Mouse (Mus musculus): ENCODE results near the gene Tmem95. TPM values are rescaled to one million over a fixed set of nuclear protein-coding genes. Genes with fewer than 3 reads are reported as not detected.
A peak's percentile ranks its signal among the peaks of the same experiment; 100 is the strongest.
"Not testable (repeated sequence)": the region's sequence is repeated elsewhere in the genome, so short reads cannot be mapped to it uniquely, and the experiment has no call there.

Tmem95 gene
- polyA plus RNA-seq, 1 experiment from 2014 or later, result not detected

DNA sequence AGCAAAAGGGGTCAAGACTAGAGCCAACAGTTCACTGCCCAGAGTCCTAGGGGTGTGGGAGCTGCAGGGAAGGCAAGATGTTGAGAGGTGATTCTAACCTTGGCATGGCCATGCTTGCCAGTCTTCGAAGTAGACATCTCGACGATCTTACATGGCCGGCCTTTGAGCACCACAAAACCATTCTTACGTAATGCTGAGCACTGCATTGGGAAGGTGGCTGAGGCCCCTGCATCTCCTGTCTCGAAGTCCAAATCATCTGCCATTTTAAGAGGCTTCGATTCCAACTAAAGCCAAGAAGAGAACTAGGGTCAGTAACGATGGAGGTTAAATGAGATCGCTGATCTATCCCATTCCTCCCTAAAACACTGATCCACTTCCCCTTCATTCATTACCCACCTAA lies 41.2 kb upstream of the Tmem95 start:
- Histone ChIP-seq H3K9me3 (ENCODE audit: control insufficient read depth, low read length) (no peaks in the 10 kb centered on the region), H3K4me1 (ENCODE audit: control insufficient read depth, insufficient read depth, low read length) (peaks cover 13% of the 10 kb centered on the region), H3K4me2 (ENCODE audit: low read depth, low read length) (peak overlapping the region; percentile 75), H3K27ac (replicated peaks; ENCODE audit: low read depth, low read length) (peak overlapping the region; percentile 96), H3K36me3 (ENCODE audit: control insufficient read depth, insufficient read depth, low read length) (peaks cover 47% of the 10 kb centered on the region), H3K4me3 (ENCODE audit: low read depth, low read length) (peak overlapping the region; percentile 94), H3K27me3 (replicated peaks; ENCODE audit: control insufficient read depth, insufficient read depth, low read length) (no peaks in the 10 kb centered on the region), H3K9ac (ENCODE audit: low read depth, low read length) (peak overlapping the region; percentile 99)
- WGBS, result 76% methylated on average over 9 of the region's 9 CpGs
- ATAC-seq (ENCODE audit: low read depth), result no peak
- no peak for DNase-seq (ENCODE audit: low spot score)

DNA sequence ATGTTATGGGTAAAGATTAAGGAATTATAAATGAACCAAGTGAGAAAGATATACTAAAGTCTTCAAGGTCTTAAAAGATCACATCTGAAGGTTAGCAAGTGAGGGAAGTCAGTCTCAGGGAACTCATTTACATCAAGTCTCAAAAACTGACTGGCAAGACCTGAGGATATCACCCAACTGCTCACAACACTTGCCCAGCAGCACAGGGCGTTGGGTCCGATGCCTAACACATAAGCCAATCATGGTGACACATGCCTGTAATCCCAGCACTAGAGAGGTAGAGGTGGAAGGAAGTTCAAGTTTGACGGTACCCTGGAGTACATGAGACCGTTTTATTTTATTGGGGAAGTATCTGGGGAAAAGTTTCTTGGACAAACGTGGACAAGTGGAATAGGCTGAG lies 40.3 kb upstream of the Tmem95 start:
- no peak for ATAC-seq (ENCODE audit: low read depth)
- Histone ChIP-seq H3K9me3 (ENCODE audit: control insufficient read depth, low read length) (no peaks in the 10 kb centered on the region), H3K27ac (replicated peaks; ENCODE audit: low read depth, low read length) (no peak overlapping the region), H3K4me2 (ENCODE audit: low read depth, low read length) (no peak overlapping the region), H3K27me3 (replicated peaks; ENCODE audit: control insufficient read depth, insufficient read depth, low read length) (no peaks in the 10 kb centered on the region), H3K4me3 (ENCODE audit: low read depth, low read length) (no peak overlapping the region), H3K9ac (ENCODE audit: low read depth, low read length) (no peak overlapping the region), H3K36me3 (ENCODE audit: control insufficient read depth, insufficient read depth, low read length) (peaks cover 51% of the 10 kb centered on the region), H3K4me1 (ENCODE audit: control insufficient read depth, insufficient read depth, low read length) (peaks cover 13% of the 10 kb centered on the region)
- DNase-seq (ENCODE audit: low spot score), result no peak
- 83% methylated on average over 5 of the region's 5 CpGs for WGBS

DNA sequence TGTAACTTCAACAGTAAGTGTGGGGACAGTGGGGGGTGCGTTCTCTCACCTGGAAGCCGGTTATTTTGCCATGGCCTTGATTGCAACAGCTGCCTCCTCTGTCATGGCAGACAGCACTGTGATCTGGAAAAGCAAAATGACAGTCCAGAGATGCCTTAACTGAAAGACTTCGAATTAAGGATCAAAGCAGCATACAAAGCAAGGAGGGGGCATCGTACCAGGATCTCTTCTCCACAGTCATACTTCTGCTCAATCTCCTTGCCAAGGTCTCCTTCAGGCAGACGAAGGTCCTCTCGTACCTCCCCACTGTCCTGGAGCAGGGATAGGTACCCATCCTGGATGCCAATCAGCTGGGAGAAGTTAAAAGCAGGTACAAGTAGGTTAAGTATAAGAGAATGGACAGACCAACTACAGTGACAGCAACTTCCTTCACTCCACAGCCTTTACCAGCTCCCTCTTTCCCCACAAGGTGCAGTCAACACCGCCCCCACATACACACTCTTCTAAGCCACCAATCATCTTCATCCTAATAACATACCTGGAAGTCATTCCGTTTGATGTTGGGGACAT lies 39.6 kb upstream of the Tmem95 start:
- WGBS, result 84% methylated on average over 8 of the region's 8 CpGs
- peaks cover 57% of the 10 kb centered on the region for H3K36me3 ChIP-seq (ENCODE audit: control insufficient read depth, insufficient read depth, low read length)
- no peaks in the 10 kb centered on the region for H3K9me3 ChIP-seq (ENCODE audit: control insufficient read depth, low read length)
- H3K4me3 ChIP-seq (ENCODE audit: low read depth, low read length), result no peak overlapping the region
- ATAC-seq (ENCODE audit: low read depth), result no peak
- H3K4me1 ChIP-seq (ENCODE audit: control insufficient read depth, insufficient read depth, low read length), result peaks cover 10% of the 10 kb centered on the region
- no peak overlapping the region for H3K27ac ChIP-seq (replicated peaks; ENCODE audit: low read depth, low read length)
- DNase-seq (ENCODE audit: low spot score), result no peak
- H3K4me2 ChIP-seq (ENCODE audit: low read depth, low read length), result no peak overlapping the region
- H3K27me3 ChIP-seq (replicated peaks; ENCODE audit: control insufficient read depth, insufficient read depth, low read length), result no peaks in the 10 kb centered on the region
- H3K9ac ChIP-seq (ENCODE audit: low read depth, low read length), result no peak overlapping the region

DNA sequence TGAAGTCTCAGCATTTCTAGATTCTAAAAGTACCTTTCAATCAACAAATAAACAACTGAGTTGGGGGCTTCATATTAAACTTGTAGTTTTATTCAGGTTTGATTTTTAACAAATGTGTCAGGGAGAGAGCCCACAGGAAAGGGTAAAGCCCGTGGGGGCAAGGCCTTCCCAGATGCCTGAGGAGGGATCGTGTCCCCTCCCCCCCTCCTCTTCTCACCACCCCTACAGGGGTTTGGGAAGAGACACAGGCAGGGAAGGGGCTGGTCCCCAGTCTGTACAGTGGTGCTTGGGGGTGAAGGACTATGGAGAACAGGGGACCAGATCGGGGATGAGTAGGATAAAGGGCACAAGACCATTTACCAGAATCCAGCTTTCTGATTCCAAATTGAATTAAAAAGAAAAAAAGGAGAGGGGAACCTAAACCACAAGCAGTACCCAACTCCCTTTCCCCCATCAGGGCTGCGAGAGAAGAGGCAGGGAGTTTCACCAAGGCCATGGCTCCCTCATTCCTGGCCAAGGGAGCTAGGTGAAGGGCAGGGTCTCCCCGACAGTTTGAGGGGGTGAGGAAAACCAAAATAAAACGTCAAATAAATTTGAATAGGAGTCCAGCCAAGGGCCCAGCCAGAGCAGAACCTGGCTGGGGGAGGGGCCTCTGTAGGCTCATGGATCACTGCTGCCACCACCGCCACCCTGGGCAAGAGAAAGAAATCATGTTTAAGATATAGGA lies 39.0 kb upstream of the Tmem95 start:
- H3K4me1 ChIP-seq (ENCODE audit: control insufficient read depth, insufficient read depth, low read length); H3K27me3 ChIP-seq (replicated peaks; ENCODE audit: control insufficient read depth, insufficient read depth, low read length); H3K9me3 ChIP-seq (ENCODE audit: control insufficient read depth, low read length); H3K9ac ChIP-seq (ENCODE audit: low read depth, low read length); ATAC-seq (ENCODE audit: low read depth); DNase-seq (ENCODE audit: low spot score); H3K4me2 ChIP-seq (ENCODE audit: low read depth, low read length); H3K4me3 ChIP-seq (ENCODE audit: low read depth, low read length); H3K27ac ChIP-seq (replicated peaks; ENCODE audit: low read depth, low read length): not testable (repeated sequence)
- 55% methylated on average over 7 of the region's 7 CpGs for WGBS
- peaks cover 64% of the 10 kb centered on the region for H3K36me3 ChIP-seq (ENCODE audit: control insufficient read depth, insufficient read depth, low read length)

DNA sequence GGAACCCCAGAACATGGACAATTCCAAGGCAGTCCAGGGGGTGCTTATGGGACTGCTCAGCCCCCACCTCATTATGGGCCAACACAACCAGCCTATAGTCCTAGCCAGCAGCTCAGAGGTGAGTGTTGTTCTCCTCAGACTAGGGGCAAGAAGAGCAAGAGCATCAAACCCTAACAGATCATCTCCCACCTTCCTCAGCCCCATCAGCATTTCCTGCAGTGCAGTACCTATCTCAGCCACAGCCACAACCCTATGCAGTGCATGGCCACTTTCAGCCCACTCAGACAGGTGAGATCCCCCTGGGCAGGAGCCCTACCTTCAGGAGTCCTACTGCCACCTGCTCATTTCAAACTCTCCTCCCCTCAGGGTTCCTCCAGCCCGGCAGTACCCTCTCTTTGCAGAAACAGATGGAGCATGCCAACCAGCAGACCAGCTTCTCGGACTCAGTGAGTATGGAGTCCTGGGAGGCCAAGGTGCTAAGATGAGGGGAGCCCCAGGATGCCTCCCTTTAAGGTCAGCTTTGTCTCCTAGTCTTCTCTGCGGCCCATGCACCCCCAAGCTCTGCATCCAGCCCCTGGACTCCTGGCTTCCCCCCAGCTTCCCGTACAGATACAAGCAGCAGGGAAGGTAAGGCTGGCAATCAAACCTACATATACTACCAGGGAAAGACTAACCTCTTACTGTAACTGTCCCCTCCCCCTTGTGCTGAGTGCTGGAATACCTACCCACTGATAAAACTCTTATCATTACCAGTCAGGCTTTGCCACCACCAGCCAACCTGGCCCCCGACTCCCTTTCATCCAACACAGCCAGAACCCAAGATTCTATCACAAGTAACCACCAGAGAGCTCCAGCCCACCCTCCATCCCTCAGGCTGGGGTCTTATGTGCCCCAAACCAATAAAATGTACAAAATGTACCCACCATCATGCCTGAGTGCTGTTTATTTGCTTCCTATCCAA lies 38.1 kb upstream of the Tmem95 start:
- H3K27ac ChIP-seq (replicated peaks; ENCODE audit: low read depth, low read length), result no peak overlapping the region
- H3K4me1 ChIP-seq (ENCODE audit: control insufficient read depth, insufficient read depth, low read length), result peaks cover 8% of the 10 kb centered on the region; the same call in 1 of the 2 replicates
- DNase-seq (ENCODE audit: low spot score) (no peak), ATAC-seq (ENCODE audit: low read depth) (no peak)
- H3K4me2 ChIP-seq (ENCODE audit: low read depth, low read length), result 0 out of 2 replicates have a peak overlapping the region, but pooled peaks have one; percentile 74
- WGBS, result 67% methylated on average over 5 of the region's 5 CpGs
- H3K9me3 ChIP-seq (ENCODE audit: control insufficient read depth, low read length), result no peaks in the 10 kb centered on the region
- 0 out of 2 replicates have a peak overlapping the region, but pooled peaks have one; percentile 30 for H3K9ac ChIP-seq (ENCODE audit: low read depth, low read length)
- H3K4me3 ChIP-seq (ENCODE audit: low read depth, low read length), result no peak overlapping the region
- no peaks in the 10 kb centered on the region for H3K27me3 ChIP-seq (replicated peaks; ENCODE audit: control insufficient read depth, insufficient read depth, low read length)
- peaks cover 73% of the 10 kb centered on the region for H3K36me3 ChIP-seq (ENCODE audit: control insufficient read depth, insufficient read depth, low read length)

DNA sequence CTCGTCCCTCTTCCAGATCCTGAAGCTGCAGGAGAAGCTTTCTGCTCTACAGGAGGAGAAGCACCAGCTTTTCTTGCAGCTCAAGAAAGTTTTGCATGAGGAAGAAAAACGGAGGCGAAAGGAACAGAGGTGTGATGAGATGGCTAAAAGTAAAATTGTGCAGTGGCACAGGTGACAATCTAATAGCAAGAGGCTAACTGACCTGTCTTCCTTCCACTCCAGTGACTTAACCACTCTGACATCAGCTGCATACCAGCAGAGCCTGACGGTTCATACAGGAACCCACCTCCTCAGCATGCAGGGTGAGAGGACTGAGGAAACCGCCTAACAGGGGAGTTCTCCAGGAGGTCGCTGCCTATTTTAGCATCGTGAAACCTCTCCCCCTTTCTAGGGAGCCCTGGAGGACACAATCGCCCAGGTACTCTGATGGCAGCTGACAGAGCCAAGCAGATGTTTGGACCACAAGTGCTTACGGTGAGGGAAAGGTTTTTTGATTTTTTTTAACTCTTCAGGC lies 37.2 kb upstream of the Tmem95 start:
- peaks cover 82% of the 10 kb centered on the region for H3K36me3 ChIP-seq (ENCODE audit: control insufficient read depth, insufficient read depth, low read length)
- DNase-seq (ENCODE audit: low spot score) (no peak), ATAC-seq (ENCODE audit: low read depth) (no peak)
- peaks cover 8% of the 10 kb centered on the region; the same call in 1 of the 2 replicates for H3K4me1 ChIP-seq (ENCODE audit: control insufficient read depth, insufficient read depth, low read length)
- H3K9me3 ChIP-seq (ENCODE audit: control insufficient read depth, low read length), result no peaks in the 10 kb centered on the region
- H3K9ac ChIP-seq (ENCODE audit: low read depth, low read length), result peak overlapping the region; percentile 82; the same call in 1 of the 2 replicates
- peak overlapping the region; percentile 74 for H3K4me2 ChIP-seq (ENCODE audit: low read depth, low read length)
- no peak overlapping the region for H3K27ac ChIP-seq (replicated peaks; ENCODE audit: low read depth, low read length)
- H3K4me3 ChIP-seq (ENCODE audit: low read depth, low read length), result peak overlapping the region; percentile 68
- no peaks in the 10 kb centered on the region for H3K27me3 ChIP-seq (replicated peaks; ENCODE audit: control insufficient read depth, insufficient read depth, low read length)
- 33% methylated on average over 9 of the region's 9 CpGs for WGBS

DNA sequence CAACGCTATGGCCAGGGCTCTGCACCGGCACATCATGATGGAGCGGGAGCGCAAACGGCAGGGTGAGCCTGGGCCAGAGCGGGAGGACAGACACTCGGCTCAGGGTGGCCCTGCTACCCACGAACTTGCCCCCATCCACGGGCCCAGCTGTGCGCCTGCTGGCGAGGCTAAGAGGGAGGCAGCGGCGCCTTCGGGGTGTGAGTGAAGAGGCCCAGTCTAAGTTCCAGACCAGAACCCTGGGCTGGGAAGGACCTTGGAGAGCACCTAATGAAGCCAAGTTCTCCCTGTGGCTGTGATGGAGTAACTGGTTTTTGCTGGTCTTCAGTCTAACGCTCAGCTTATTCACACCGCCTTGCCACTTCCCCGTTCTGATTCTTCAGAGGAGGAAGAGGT lies 36.5 kb upstream of the Tmem95 start:
- 2% methylated on average over 16 of the region's 17 CpGs for WGBS
- ATAC-seq (ENCODE audit: low read depth) (no peak), DNase-seq (ENCODE audit: low spot score) (no peak)
- peak overlapping the region; percentile 74 for H3K4me2 ChIP-seq (ENCODE audit: low read depth, low read length)
- H3K9me3 ChIP-seq (ENCODE audit: control insufficient read depth, low read length), result no peaks in the 10 kb centered on the region
- H3K4me1 ChIP-seq (ENCODE audit: control insufficient read depth, insufficient read depth, low read length), result peaks cover 5% of the 10 kb centered on the region; the same call in 1 of the 2 replicates
- H3K27me3 ChIP-seq (replicated peaks; ENCODE audit: control insufficient read depth, insufficient read depth, low read length), result no peaks in the 10 kb centered on the region
- H3K27ac ChIP-seq (replicated peaks; ENCODE audit: low read depth, low read length), result peak overlapping the region; percentile 85
- H3K36me3 ChIP-seq (ENCODE audit: control insufficient read depth, insufficient read depth, low read length), result peaks cover 87% of the 10 kb centered on the region
- peak overlapping the region; percentile 68 for H3K4me3 ChIP-seq (ENCODE audit: low read depth, low read length)
- peak overlapping the region; percentile 82 for H3K9ac ChIP-seq (ENCODE audit: low read depth, low read length)

All from embryonic facial prominence, embryonic 14.5 days (tissue).